Mouse (Mus musculus) kidney, postnatal 0 days (tissue): ENCODE results near the gene Gamt. TPM values are rescaled to one million over a fixed set of nuclear protein-coding genes. Genes with fewer than 3 reads are reported as not detected.

Experiments
- ATAC-seq: fragments of 200-750 bp; cut with Nextera tagmentation; replicated peaks from 2 replicates; pipeline ENCODE4 v1.8.0; 2017; ENCODE audit warnings: low read depth, moderate number of reproducible peaks, moderate TSS enrichment, moderate library complexity; ENCODE audit not compliant: low FRiP score
- DNase-seq: peaks from one replicate; pipeline ENCODE4 v3.0.0-alpha.2; 2016; ENCODE audit warnings: low spot score
- H3K27ac ChIP-seq: fragments of 300-500 bp; sonication (generic); 2 replicates; pipeline ENCODE4 v1.5.1; 2014; ENCODE audit warnings: mild to moderate bottlenecking
- H3K27me3 ChIP-seq: fragments of 300-500 bp; sonication (generic); 2 replicates; pipeline ENCODE4 v1.6.1; 2014; ENCODE audit warnings: low read length, mixed read lengths; ENCODE audit not compliant: insufficient read depth
- H3K36me3 ChIP-seq: fragments of 300-500 bp; sonication (generic); 2 replicates; pipeline ENCODE4 v1.6.1; 2014; ENCODE audit warnings: low read length, mixed read lengths; ENCODE audit not compliant: insufficient read depth
- H3K4me1 ChIP-seq: fragments of 300-500 bp; sonication (generic); replicated peaks from 2 replicates; pipeline ENCODE4 v1.6.1; 2014; ENCODE audit warnings: antibody characterized with exemption, low read length, mixed read lengths; ENCODE audit not compliant: insufficient read depth
- H3K4me2 ChIP-seq: fragments of 300-500 bp; sonication (generic); 2 replicates; pipeline ENCODE4 v1.6.1; 2014; ENCODE audit warnings: mild to moderate bottlenecking, low read length, moderate library complexity, mixed read lengths
- H3K4me3 ChIP-seq: fragments of 300-500 bp; sonication (generic); replicated peaks from 2 replicates; pipeline ENCODE4 v1.5.1; 2014; ENCODE audit warnings: low read depth, low read length
- H3K9ac ChIP-seq: fragments of 300-500 bp; sonication (generic); 2 replicates; pipeline ENCODE4 v1.6.1; 2014; ENCODE audit warnings: low read depth, low read length
- H3K9me3 ChIP-seq: fragments of 300-500 bp; sonication (generic); replicated peaks from 2 replicates; pipeline ENCODE4 v1.6.1; 2016; ENCODE audit warnings: low read length, inconsistent platforms, mixed read lengths
- CTCF ChIP-seq: IDR thresholded peaks from 2 replicates; pipeline ENCODE4 v1.5.1; 2016; ENCODE audit warnings: antibody characterized with exemption, low read depth, mild to moderate bottlenecking, moderate library complexity
- WGBS: fragments of 180-500 bp; shearing (Covaris S2); extraction: QIAGEN DNeasy Blood & Tissue Kit; methylation state at CpG from one replicate; pipeline ENCODE4 v1.1.7; 2014; 5-methylcytosine and 5-hydroxymethylcytosine counted together
- polyA plus RNA-seq: library from polyadenylated mRNA; unstranded; fragments of >200 nt; fragmentation: Nextera tagmentation; extraction: Ambion mirVana; gene quantifications from 2 replicates; pipeline ENCODE4 v1.2.1, GENCODE M21; 2015

The Gamt gene
- polyA plus RNA-seq, 1 experiment from 2014 or later: 25.5 TPM

DNA sequence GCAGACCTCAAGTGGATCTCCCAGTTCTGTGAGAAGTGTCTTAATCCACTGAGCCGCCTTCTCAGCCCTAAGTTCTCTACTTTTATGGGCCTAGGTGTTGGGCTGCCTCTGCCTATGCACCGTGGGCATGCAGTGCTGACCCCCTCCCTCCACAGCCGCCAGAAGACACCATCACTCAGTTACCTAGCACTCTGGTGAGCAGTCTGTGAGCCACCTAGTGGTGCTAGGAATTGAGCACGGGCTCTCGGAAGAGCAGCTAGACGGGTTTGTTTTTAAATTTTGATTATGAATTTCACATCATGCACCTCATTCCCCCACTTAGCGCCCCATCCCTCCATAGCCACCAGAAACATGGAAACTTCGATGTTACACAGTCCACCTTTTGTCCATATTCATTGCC is 27.8 kb upstream of the Gamt start:
- peak; percentile 42 for TF ChIP-seq CTCF
- H3K27ac ChIP-seq: no peak overlapping the region
- DNase-seq: no peak
- H3K9ac ChIP-seq: no peak overlapping the region
- WGBS: 69% methylated on average over 8 of the region's 8 CpGs
- H3K9me3 ChIP-seq: no peaks in the 10 kb centered on the region
- no peak for ATAC-seq
- H3K4me3 ChIP-seq: no peak overlapping the region
- H3K27me3 ChIP-seq: no peaks in the 10 kb centered on the region
- no peaks in the 10 kb centered on the region for H3K4me1 ChIP-seq
- H3K4me2 ChIP-seq: no peak overlapping the region
- peaks cover 38% of the 10 kb centered on the region for H3K36me3 ChIP-seq

DNA sequence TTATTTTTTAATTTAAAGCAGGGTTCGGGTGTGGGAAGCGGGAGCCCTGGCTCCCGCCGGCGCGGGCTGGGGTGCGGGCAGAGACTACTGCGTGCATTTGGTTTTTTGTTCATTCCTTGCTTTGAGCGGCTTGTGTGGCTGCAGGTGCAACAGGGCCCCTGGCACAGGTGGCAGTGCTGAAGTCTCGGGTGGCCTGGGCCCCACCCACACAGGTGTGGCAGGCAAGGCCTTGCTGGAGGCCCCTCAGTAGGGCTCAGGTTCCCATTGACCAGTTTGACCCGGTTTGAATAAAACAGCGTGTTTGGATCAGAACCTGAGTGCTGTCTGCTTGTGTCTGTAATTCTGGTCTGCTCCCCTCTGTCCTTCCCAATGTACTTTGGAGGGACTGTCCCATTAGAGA is 27.3 kb upstream of the Gamt start:
- no peak for TF ChIP-seq CTCF
- DNase-seq: no peak

DNA sequence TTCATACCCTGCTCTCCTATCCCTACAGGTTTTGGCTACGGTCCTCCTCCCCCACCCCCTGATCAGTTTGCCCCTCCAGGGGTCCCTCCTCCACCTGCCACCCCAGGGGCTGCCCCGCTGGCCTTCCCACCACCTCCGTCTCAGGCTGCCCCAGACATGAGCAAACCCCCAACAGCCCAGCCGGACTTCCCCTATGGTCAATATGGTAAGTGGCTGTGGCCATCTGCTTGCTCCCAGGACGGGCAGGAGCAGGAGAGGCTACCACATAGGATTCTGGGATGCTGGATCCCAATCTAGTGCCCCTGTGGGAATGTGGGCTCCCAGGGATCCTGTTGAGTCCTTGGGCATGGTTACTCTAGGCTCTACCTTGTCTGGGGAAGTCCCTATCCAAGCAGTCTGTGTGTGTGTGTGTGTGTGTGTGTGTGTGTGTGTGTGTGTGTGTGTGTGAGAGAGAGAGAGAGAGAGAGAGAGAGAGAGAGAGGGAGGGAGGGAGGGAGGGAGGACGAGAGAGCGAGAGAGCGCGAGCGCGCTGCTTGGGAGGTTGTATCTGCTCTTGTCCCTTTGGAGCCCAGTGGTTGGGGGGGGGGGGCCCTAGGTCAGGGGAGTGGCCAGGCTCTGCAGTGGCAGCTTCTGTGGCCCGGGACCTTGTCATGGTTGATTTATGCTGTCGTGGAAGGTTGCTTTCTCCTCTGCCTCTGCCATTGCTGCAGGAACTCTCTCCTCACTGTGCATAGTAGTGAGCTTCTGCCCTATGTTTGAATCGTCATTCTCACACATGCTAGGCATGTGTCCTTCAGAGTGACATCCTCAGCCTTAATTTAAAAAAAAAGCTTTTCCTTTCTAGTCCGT is 24.6 kb upstream of the Gamt start:
- H3K36me3 ChIP-seq: peaks cover 52% of the 10 kb centered on the region
- 64% methylated on average over 9 of the region's 15 CpGs for WGBS
- H3K9me3 ChIP-seq: no peaks in the 10 kb centered on the region
- no peak for TF ChIP-seq CTCF
- no peak overlapping the region for H3K4me3 ChIP-seq
- DNase-seq (no peak), ATAC-seq (no peak)
- H3K27me3 ChIP-seq: no peaks in the 10 kb centered on the region
- H3K4me2 ChIP-seq: no peak overlapping the region
- no peak overlapping the region for H3K27ac ChIP-seq
- H3K9ac ChIP-seq: no peak overlapping the region
- no peaks in the 10 kb centered on the region for H3K4me1 ChIP-seq

More for the DNA sequence above, 27.3 kb upstream of the Gamt start:
- no peak for ATAC-seq
- Histone ChIP-seq H3K4me1 (no peaks in the 10 kb centered on the region), H3K4me3 (no peak overlapping the region), H3K27ac (no peak overlapping the region), H3K9me3 (no peaks in the 10 kb centered on the region), H3K4me2 (no peak overlapping the region), H3K9ac (no peak overlapping the region), H3K27me3 (no peaks in the 10 kb centered on the region), H3K36me3 (peaks cover 44% of the 10 kb centered on the region)
- 88% methylated on average over 12 of the region's 12 CpGs for WGBS

DNA sequence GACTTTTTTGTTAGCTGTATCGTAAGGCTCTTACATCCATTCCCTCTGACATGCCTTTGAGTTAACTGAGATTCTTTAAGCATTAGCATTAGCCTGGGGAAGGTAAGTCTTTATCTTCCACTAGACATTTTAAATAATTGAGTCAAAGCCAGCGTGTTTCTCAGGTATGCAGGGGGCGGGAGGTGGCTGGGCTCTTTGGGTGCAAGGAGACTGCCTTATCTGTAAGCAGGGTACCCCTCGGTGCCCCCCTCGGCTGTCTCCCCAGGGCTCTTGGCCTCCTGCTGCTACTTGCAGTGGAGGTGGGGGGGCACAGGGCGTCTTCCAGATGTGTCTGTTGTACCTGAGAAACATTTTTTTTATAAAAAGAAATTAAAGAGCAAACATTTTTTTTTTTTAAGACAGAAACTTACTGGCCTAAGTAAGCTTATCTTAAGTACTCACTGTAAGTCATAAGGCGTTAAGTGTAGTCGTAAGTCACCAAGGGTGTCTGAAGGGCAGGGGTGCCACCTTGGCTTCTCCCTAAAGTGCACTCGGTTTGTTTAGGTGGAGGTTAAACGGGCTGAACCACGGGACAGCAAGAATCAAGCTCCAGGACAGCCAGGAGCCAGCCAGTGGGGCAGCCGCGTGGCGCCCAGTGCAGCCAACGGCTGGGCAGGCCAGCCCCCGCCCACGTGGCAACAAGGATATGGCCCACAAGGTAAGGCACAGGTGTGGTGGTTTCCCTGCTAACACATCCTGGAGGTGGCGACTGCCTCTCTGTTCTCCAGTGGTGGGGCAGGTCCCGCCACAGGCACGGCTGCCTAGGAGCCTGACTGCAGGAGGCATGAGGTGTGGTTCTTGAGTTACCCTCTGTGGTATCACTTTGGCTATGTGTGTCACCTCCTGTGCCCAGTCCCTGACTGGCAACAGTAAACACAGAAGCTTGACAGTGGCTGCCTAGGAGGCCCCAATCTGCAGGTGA is 21.9 kb upstream of the Gamt start:
- no peak for TF ChIP-seq CTCF
- ATAC-seq (no peak), DNase-seq (no peak)
- no peak overlapping the region for H3K9ac ChIP-seq
- no peak overlapping the region for H3K4me2 ChIP-seq
- peaks cover 71% of the 10 kb centered on the region for H3K36me3 ChIP-seq
- 79% methylated on average over 20 of the region's 20 CpGs for WGBS
- H3K4me3 ChIP-seq: no peak overlapping the region
- H3K9me3 ChIP-seq: no peaks in the 10 kb centered on the region
- no peaks in the 10 kb centered on the region for H3K27me3 ChIP-seq
- no peaks in the 10 kb centered on the region for H3K4me1 ChIP-seq
- H3K27ac ChIP-seq: peak overlapping the region; percentile 82

DNA sequence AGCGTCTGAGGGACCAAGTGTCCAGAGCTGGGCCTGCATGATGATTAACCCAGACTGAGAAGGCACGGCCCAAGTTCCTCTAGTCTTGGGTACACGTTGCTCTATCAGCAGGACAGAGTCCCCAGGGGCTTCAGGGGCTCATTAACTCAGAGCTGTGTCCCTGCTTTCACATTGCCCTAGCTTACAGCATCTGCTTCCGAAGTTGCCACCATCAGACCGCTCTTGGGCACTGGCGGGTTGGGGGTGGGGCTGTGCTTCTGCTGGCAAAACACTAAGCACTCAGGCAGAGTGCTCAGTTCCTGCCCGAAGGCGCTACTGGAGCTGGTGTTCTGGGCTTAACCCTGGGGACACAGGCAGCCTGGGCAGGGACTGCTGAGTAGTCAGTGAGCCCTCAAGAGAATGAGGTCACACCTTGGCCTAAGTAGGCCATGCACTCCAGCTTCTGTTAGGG is 21.1 kb upstream of the Gamt start:
- Histone ChIP-seq H3K9ac (0 out of 2 replicates have a peak overlapping the region, but pooled peaks have one; percentile 20), H3K9me3 (no peaks in the 10 kb centered on the region), H3K36me3 (peaks cover 75% of the 10 kb centered on the region), H3K4me1 (no peaks in the 10 kb centered on the region), H3K4me3 (no peak overlapping the region), H3K27ac (peak overlapping the region; percentile 82), H3K4me2 (no peak overlapping the region), H3K27me3 (no peaks in the 10 kb centered on the region)
- ATAC-seq (peak; percentile 66), DNase-seq (peak; percentile 27)
- 62% methylated on average over 8 of the region's 8 CpGs for WGBS
- TF ChIP-seq CTCF: no peak

DNA sequence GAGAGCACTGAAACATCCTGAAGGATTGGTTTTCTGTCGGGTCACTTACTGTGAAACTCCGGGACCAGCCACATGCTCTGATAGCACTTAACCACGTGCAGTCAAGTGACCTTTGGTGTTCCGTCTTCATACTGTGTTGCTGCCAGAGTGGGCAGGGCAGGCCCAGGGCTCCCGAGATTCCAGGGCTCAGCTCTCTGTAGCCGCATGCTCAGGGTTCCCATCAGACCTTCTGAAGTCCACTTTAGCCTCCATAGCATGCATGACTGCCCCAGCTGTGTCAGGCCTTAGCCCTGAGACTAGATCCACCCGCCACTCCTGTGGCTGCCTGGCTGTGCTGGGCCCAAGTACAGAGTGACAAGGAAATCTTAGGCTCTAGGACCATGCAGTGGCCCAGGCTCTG is 20.5 kb upstream of the Gamt start:
- DNase-seq (peak; percentile 47), ATAC-seq (peak; percentile 65)
- no peak overlapping the region for H3K4me3 ChIP-seq
- TF ChIP-seq CTCF: no peak
- no peaks in the 10 kb centered on the region for H3K4me1 ChIP-seq
- H3K27ac ChIP-seq: peak overlapping the region; percentile 82
- no peak overlapping the region for H3K4me2 ChIP-seq
- peaks cover 74% of the 10 kb centered on the region for H3K36me3 ChIP-seq
- no peaks in the 10 kb centered on the region for H3K27me3 ChIP-seq
- WGBS: 25% methylated on average over 7 of the region's 7 CpGs
- H3K9me3 ChIP-seq: no peaks in the 10 kb centered on the region
- 0 out of 2 replicates have a peak overlapping the region, but pooled peaks have one; percentile 20 for H3K9ac ChIP-seq
